Mouse (Mus musculus) embryonic facial prominence, embryonic 10.5 days (tissue): Measurements from ENCODE around the gene Plxdc1. TPM values are rescaled to one million over a fixed set of nuclear protein-coding genes. Genes with fewer than 3 reads are reported as not detected.

Experiments used
- DNase-seq: peaks from one replicate; pipeline ENCODE4 v3.0.0-alpha.2; 2017; ENCODE audit warnings: low spot score
- H3K27ac ChIP-seq: fragments of 300-500 bp; sonication (generic); replicated peaks from 2 replicates; pipeline ENCODE4 v1.5.1; 2016; ENCODE audit warnings: mild to moderate bottlenecking
- H3K27me3 ChIP-seq: fragments of 300-500 bp; sonication (generic); replicated peaks from 2 replicates; pipeline ENCODE4 v1.6.1; 2016; ENCODE audit warnings: low read depth, mild to moderate bottlenecking; ENCODE audit not compliant: poor library complexity, severe bottlenecking
- H3K36me3 ChIP-seq: fragments of 300-500 bp; sonication (generic); replicated peaks from 2 replicates; pipeline ENCODE4 v1.6.1; 2016; ENCODE audit warnings: mild to moderate bottlenecking, moderate library complexity
- H3K4me1 ChIP-seq: fragments of 300-500 bp; sonication (generic); 2 replicates; pipeline ENCODE4 v1.6.1; 2016
- H3K4me3 ChIP-seq: fragments of 300-500 bp; sonication (generic); 2 replicates; pipeline ENCODE4 v1.5.1; 2016; ENCODE audit warnings: mild to moderate bottlenecking, moderate library complexity
- H3K9me3 ChIP-seq: fragments of 300-500 bp; sonication (generic); 2 replicates; pipeline ENCODE4 v1.6.1; 2016; ENCODE audit warnings: mild to moderate bottlenecking
- WGBS: fragments of 180-500 bp; shearing (Covaris S2); methylation state at CpG from one replicate; pipeline ENCODE4 v1.1.7; 2016; 5-methylcytosine and 5-hydroxymethylcytosine counted together
- polyA plus RNA-seq: library from polyadenylated mRNA; unstranded; fragments of >200 nt; fragmentation: Nextera tagmentation; extraction: Ambion mirVana; gene quantifications from 2 replicates; pipeline ENCODE4 v1.2.1, GENCODE M21; 2016

Gene Plxdc1
- polyA plus RNA-seq, 1 experiment from 2014 or later = 0.07 TPM

- 29% methylated on average over 9 of the region's 9 CpGs for WGBS
- H3K4me1 ChIP-seq = peaks cover 30% of the 10 kb centered on the region
- DNase-seq = peak; percentile 70
- no peaks in the 10 kb centered on the region for H3K9me3 ChIP-seq
- H3K27ac ChIP-seq = peak overlapping the region; percentile 77
- no peaks in the 10 kb centered on the region for H3K36me3 ChIP-seq
- H3K27me3 ChIP-seq = peaks cover 50% of the 10 kb centered on the region
- peak overlapping the region; percentile 21 for H3K4me3 ChIP-seq
These were observed 5.7 kb downstream of the Plxdc1 start for GRCm38 (mm10) chr11:97980531-97980966.

GRCm38 (mm10) chr11:97979824-97980495, 6.3 kb downstream of the Plxdc1 start:
- H3K36me3 ChIP-seq = no peaks in the 10 kb centered on the region
- H3K27ac ChIP-seq = peak overlapping the region; percentile 77
- WGBS = 58% methylated on average over 10 of the region's 10 CpGs
- peaks cover 33% of the 10 kb centered on the region for H3K4me1 ChIP-seq
- H3K4me3 ChIP-seq = no peak overlapping the region; the same call in 1 of the 2 replicates
- no peaks in the 10 kb centered on the region for H3K9me3 ChIP-seq
- H3K27me3 ChIP-seq = peaks cover 44% of the 10 kb centered on the region
- no peak for DNase-seq

GRCm38 (mm10) chr11:97978392-97978791, 7.9 kb downstream of the Plxdc1 start:
- 89% methylated on average over 13 of the region's 13 CpGs for WGBS
- no peak for DNase-seq
- Histone ChIP-seq H3K4me1 (peaks cover 33% of the 10 kb centered on the region), H3K4me3 (no peak overlapping the region), H3K27me3 (peaks cover 28% of the 10 kb centered on the region), H3K27ac (no peak overlapping the region), H3K36me3 (no peaks in the 10 kb centered on the region), H3K9me3 (no peaks in the 10 kb centered on the region)

- Histone ChIP-seq H3K36me3 (no peaks in the 10 kb centered on the region), H3K27ac (no peak overlapping the region)
These were observed 8.4 kb downstream of the Plxdc1 start for GRCm38 (mm10) chr11:97977797-97978196.

GRCm38 (mm10) chr11:97974746-97975145, 11.5 kb downstream of the Plxdc1 start:
- H3K27me3 ChIP-seq = peaks cover 13% of the 10 kb centered on the region; the same call in 1 of the 2 replicates
- H3K27ac ChIP-seq = no peak overlapping the region
- no peak overlapping the region for H3K4me3 ChIP-seq
- no peaks in the 10 kb centered on the region for H3K9me3 ChIP-seq
- WGBS = 85% methylated on average over 5 of the region's 5 CpGs
- no peak for DNase-seq
- peaks cover 16% of the 10 kb centered on the region for H3K4me1 ChIP-seq
- no peaks in the 10 kb centered on the region for H3K36me3 ChIP-seq

More at GRCm38 (mm10) chr11:97977797-97978196, 8.4 kb downstream of the Plxdc1 start:
- Histone ChIP-seq H3K9me3 (no peaks in the 10 kb centered on the region), H3K4me3 (no peak overlapping the region), H3K27me3 (peaks cover 22% of the 10 kb centered on the region), H3K4me1 (peaks cover 33% of the 10 kb centered on the region)
- 76% methylated on average over 5 of the region's 5 CpGs for WGBS
- DNase-seq = no peak

GRCm38 (mm10) chr11:97974141-97974540, 12.1 kb downstream of the Plxdc1 start:
- Histone ChIP-seq H3K4me3 (no peak overlapping the region), H3K9me3 (no peaks in the 10 kb centered on the region), H3K36me3 (no peaks in the 10 kb centered on the region), H3K27me3 (peaks cover 17% of the 10 kb centered on the region), H3K27ac (no peak overlapping the region), H3K4me1 (peaks cover 11% of the 10 kb centered on the region; the same call in 1 of the 2 replicates)
- 94% methylated on average over 5 of the region's 5 CpGs for WGBS
- no peak for DNase-seq

- H3K36me3 ChIP-seq = no peaks in the 10 kb centered on the region
- no peak for DNase-seq
- H3K27me3 ChIP-seq = peaks cover 7% of the 10 kb centered on the region; the same call in 1 of the 2 replicates
- peaks cover 4% of the 10 kb centered on the region; the same call in 1 of the 2 replicates for H3K4me1 ChIP-seq
- no peaks in the 10 kb centered on the region for H3K9me3 ChIP-seq
- 80% methylated on average over 2 of the region's 2 CpGs for WGBS
- no peak overlapping the region for H3K4me3 ChIP-seq
- no peak overlapping the region for H3K27ac ChIP-seq
These were observed 13.8 kb downstream of the Plxdc1 start for GRCm38 (mm10) chr11:97972434-97972833.

GRCm38 (mm10) chr11:97971232-97971631, 15.0 kb downstream of the Plxdc1 start:
- Histone ChIP-seq H3K4me3 (no peak overlapping the region), H3K9me3 (no peaks in the 10 kb centered on the region), H3K27me3 (peaks cover 7% of the 10 kb centered on the region), H3K27ac (no peak overlapping the region; the same call in 1 of the 2 replicates), H3K36me3 (no peaks in the 10 kb centered on the region), H3K4me1 (peaks cover 11% of the 10 kb centered on the region)
- no peak for DNase-seq
- WGBS = 47% methylated on average over 7 of the region's 7 CpGs

- H3K4me1 ChIP-seq = peaks cover 11% of the 10 kb centered on the region
- DNase-seq = no peak
- H3K27me3 ChIP-seq = peaks cover 7% of the 10 kb centered on the region
- H3K27ac ChIP-seq = no peak overlapping the region; the same call in 1 of the 2 replicates
- H3K36me3 ChIP-seq = no peaks in the 10 kb centered on the region
- no peaks in the 10 kb centered on the region for H3K9me3 ChIP-seq
- WGBS = 86% methylated on average over 7 of the region's 7 CpGs
- H3K4me3 ChIP-seq = no peak overlapping the region
These were observed 15.5 kb downstream of the Plxdc1 start for GRCm38 (mm10) chr11:97970771-97971170.

- WGBS = 83% methylated on average over 5 of the region's 5 CpGs
- H3K4me3 ChIP-seq = no peak overlapping the region
- peaks cover 7% of the 10 kb centered on the region for H3K4me1 ChIP-seq
- H3K36me3 ChIP-seq = no peaks in the 10 kb centered on the region
- H3K27ac ChIP-seq = no peak overlapping the region
- H3K27me3 ChIP-seq = peaks cover 12% of the 10 kb centered on the region
- no peaks in the 10 kb centered on the region for H3K9me3 ChIP-seq
- no peak for DNase-seq
These were observed 17.9 kb downstream of the Plxdc1 start for GRCm38 (mm10) chr11:97968385-97968784.

GRCm38 (mm10) chr11:97967114-97967513, 19.1 kb downstream of the Plxdc1 start:
- H3K27ac ChIP-seq = no peak overlapping the region
- H3K27me3 ChIP-seq = peaks cover 12% of the 10 kb centered on the region
- DNase-seq = no peak
- peaks cover 7% of the 10 kb centered on the region for H3K4me1 ChIP-seq
- 53% methylated on average over 2 of the region's 2 CpGs for WGBS
- no peak overlapping the region for H3K4me3 ChIP-seq
- no peaks in the 10 kb centered on the region for H3K36me3 ChIP-seq
- H3K9me3 ChIP-seq = no peaks in the 10 kb centered on the region

- Histone ChIP-seq H3K9me3 (no peaks in the 10 kb centered on the region), H3K27me3 (peaks cover 4% of the 10 kb centered on the region; the same call in 1 of the 2 replicates), H3K4me3 (no peak overlapping the region), H3K4me1 (peaks cover 16% of the 10 kb centered on the region), H3K27ac (no peak overlapping the region), H3K36me3 (no peaks in the 10 kb centered on the region)
- no peak for DNase-seq
- WGBS = 84% methylated on average over 1 of the region's 1 CpGs
These were observed 25.3 kb downstream of the Plxdc1 start for GRCm38 (mm10) chr11:97960907-97961306.

GRCm38 (mm10) chr11:97959300-97959680, 27.0 kb downstream of the Plxdc1 start:
- no peaks in the 10 kb centered on the region for H3K9me3 ChIP-seq
- peaks cover 28% of the 10 kb centered on the region for H3K4me1 ChIP-seq
- H3K27ac ChIP-seq = 0 out of 2 replicates have a peak overlapping the region, but pooled peaks have one; percentile 41
- no peak overlapping the region for H3K4me3 ChIP-seq
- H3K27me3 ChIP-seq = no peaks in the 10 kb centered on the region
- no peak for DNase-seq
- WGBS = 61% methylated on average over 5 of the region's 5 CpGs
- H3K36me3 ChIP-seq = no peaks in the 10 kb centered on the region
